Mouse (Mus musculus) adrenal gland, postnatal 25 days (tissue): Measurements from ENCODE around the gene Arhgap10. TPM values are rescaled to one million over a fixed set of nuclear protein-coding genes. Genes with fewer than 3 reads are reported as not detected.

ENCODE experiments used
- DNase-seq: peaks from one replicate; pipeline ENCODE4 v3.0.0; 2021; ENCODE audit warnings: mixed read lengths
- total RNA-seq: library from RNA; stranded (reverse); gene quantifications from 2 replicates; pipeline ENCODE4 v1.2.3, GENCODE M21; 2021

Arhgap10 gene
- total RNA-seq, 1 experiment from 2014 or later: 34.3 TPM

GRCm38 (mm10) chr8:77484817-77485216 is 32.9 kb downstream of the Arhgap10 start:
- no peak for DNase-seq

- DNase-seq: no peak
Observed at GRCm38 (mm10) chr8:77484266-77484665, 33.5 kb downstream of the Arhgap10 start.

DNA sequence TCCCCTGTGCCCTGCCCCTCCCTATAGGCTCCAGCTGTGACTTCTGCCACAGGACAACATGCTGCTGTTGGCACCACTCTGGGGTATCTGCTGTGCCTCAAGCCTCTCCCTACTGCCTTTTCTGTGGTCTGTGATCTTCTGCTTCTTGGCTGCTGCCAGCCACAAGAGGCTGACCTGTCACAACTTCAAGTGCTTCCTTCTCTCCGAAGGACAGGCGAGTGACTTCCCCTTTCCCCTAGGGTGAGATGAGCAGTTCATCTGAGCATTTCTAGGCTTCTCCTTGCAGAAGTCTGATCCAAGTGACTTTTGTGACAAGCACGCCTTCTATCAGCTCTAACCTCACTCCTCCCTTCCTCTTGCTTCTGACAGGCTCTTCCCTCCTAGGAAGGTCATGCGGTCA is 34.1 kb downstream of the Arhgap10 start:
- DNase-seq: no peak

DNA sequence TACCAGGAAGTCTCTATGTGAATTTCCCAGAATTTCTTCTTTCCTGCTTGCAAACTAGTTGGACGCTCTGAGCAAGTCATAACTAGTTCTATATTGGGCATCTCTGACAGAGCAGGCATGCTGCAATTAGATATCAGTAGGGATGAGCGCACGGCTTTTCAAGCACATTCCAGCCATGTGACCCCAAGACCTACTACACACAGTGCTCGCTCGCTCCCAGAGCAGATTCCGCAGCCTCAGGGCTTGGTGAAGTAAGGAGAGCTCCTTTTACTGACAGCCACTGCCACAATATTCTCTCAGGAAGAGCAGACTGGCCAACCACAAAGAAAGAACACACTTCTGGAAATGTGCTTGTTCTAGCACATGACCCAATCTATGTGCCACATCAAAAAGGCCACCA is 36.0 kb downstream of the Arhgap10 start:
- DNase-seq: no peak

DNA sequence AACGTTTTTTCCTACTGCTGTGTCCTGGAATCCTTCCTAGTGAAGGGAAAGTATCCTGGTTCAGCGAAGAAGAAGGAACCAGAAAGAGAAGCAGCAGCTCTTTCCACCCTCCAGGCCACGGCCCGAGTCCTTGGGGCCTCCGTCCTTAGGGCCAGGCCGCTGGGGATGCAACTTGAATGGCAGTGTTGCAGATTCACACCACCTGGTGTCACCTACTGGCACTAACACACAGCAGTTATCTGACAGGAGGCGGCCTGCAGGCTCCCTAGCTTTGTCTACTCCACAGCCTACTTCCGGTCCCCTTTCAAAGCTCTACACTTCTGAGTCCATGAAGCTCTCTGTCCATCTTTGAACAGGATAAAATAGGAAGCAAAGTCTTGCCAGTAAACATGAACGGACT is 37.8 kb downstream of the Arhgap10 start:
- no peak for DNase-seq

- DNase-seq: no peak
Observed at GRCm38 (mm10) chr8:77478913-77479273, 38.9 kb downstream of the Arhgap10 start.

DNA sequence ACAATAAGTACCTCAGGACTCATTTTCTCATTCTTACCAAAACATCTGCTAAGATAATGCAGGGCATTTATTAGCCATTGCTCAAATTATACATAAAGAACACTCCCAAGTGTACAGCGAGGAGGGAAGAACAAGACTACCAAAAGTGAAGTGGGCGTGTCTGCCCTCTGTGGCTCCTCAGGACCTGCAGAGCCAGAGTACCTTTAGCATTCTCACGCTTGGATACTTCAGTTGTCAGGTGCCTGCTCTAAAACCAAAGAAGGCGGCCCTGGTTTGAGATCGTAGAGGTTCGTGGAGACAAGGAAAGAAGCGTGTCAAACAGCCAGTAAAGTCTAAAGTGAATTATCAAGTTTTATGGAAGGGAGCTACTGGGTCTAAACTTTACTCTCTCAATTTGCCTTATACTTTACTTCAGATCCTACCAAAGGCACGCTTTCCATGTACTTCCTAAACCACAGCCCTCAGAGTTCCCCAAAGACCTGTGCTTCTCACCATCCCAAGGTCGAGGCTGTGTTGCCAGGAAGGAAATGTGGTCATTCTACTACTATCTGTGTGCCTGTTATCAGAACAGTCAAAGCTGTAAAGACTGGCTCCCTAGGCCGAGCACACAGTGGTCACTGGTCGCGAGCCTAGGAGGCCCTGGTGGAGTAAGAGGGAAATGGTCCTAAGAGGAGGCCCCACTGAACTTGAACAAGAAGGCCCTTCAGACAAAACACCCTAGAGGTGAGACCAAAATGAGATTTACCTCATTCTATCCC is 39.4 kb downstream of the Arhgap10 start:
- no peak for DNase-seq

- no peak for DNase-seq
Observed at GRCm38 (mm10) chr8:77477684-77478083, 40.1 kb downstream of the Arhgap10 start.

- no peak for DNase-seq
Observed at GRCm38 (mm10) chr8:77474614-77475013, 43.1 kb downstream of the Arhgap10 start.

- no peak for DNase-seq
Observed at GRCm38 (mm10) chr8:77473773-77474172, 44.0 kb downstream of the Arhgap10 start.

GRCm38 (mm10) chr8:77473373-77473772 is 44.4 kb downstream of the Arhgap10 start:
- DNase-seq: peak; percentile 83

DNA sequence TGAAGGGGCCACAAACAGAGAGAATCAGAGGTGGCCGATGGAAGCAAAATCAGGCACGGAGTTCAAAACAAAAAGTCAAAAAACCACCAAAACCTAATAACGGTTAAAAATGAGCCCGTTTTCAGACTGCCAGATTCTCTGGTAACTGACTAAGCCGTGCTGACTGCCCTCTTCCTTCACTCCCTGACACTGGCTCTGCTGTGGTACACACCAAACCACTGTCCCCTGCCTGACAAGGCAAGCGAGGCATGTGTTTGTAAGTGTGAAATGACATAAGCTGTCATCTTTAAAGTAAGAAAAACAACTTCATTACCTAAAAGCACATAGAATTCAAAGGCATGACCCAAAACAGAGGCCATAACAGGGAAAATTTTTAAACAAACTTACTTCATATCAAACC is 56.4 kb downstream of the Arhgap10 start:
- no peak for DNase-seq

DNA sequence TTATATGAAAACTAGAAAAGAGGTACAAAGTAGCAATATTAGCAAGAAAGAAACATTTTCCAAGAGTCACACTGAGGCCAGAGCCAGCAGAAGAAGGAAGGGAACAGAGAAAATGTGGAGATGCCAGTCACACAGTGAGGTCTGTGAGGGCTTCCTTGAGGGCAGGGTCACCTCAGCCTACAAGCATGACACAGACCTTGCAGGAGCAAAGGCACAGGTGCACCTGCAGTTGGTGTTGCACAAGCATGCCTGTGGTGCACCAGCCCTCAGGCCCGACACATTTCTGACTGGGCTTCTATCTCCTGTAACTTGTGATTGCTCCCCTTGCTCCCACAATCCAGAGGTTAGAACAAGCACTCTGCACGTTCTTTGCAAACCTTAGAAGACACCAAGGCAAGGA is 57.4 kb downstream of the Arhgap10 start:
- no peak for DNase-seq

DNA sequence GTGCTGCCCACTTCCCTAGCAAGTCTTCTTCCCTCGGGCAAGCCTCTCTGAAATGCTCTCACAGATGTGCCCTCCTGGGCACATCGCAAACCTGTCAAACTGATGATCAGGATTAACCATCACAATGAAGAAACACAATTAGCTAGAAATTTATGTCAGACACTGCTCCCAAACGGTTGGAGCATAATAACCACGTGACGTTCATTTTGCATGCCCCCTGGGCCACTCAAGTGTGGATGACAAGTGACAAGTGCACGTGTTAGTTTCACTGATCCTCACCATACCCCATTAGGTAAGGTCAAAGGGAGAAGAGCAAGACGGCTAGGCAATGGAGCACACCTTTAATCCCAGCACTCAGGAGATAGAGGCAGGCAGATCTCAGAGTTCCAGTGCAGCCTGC is 58.1 kb downstream of the Arhgap10 start:
- no peak for DNase-seq

GRCm38 (mm10) chr8:77458575-77458974 is 59.2 kb downstream of the Arhgap10 start:
- DNase-seq: no peak

- DNase-seq: no peak
Observed at GRCm38 (mm10) chr8:77456263-77456662, 61.5 kb downstream of the Arhgap10 start.

DNA sequence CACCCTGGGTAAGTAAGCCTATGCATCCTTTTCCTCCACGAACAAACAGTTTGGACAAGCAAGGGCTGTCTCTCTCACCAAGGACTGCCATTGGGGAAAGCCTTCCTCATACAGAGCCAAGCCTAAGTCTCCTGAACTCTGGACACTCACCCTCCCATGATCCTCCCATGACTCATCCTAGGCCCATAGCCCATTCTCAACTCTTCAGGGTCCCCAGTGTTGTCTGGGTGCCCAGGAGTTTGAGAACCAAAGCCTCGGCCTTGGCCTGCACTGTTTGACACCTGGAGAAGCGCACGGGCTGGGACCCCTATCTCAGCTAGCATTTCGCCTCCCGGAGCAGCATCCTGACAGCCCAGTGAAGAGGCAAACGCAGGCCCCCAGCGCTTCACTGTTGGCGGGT is 63.9 kb downstream of the Arhgap10 start:
- no peak for DNase-seq

GRCm38 (mm10) chr8:77451466-77452382 is 66.0 kb downstream of the Arhgap10 start:
- no peak for DNase-seq

DNA sequence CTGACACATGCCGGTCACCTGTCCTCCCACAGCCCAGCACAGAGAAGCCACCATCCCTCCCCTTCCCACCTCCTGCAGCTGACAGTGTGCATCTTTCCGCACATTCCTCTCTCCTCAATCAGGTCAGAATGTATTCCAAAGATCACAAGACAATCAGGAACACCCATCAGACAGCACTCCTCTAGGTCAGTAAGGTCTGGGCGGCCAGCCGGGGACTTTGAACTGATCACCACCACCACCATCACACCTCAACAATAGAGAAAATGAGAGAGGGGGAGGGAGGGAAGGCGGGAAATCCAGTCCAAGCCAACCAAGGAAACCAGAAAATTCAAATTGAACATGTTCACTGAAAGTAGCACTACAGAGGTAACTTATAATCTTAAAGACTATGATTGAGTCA is 66.7 kb downstream of the Arhgap10 start:
- DNase-seq: no peak

- no peak for DNase-seq
Observed at GRCm38 (mm10) chr8:77446294-77446693, 71.5 kb downstream of the Arhgap10 start.

- DNase-seq: no peak
Observed at GRCm38 (mm10) chr8:77445642-77446041, 72.1 kb downstream of the Arhgap10 start.

GRCm38 (mm10) chr8:77444166-77444870 is 73.4 kb downstream of the Arhgap10 start:
- DNase-seq: no peak

DNA sequence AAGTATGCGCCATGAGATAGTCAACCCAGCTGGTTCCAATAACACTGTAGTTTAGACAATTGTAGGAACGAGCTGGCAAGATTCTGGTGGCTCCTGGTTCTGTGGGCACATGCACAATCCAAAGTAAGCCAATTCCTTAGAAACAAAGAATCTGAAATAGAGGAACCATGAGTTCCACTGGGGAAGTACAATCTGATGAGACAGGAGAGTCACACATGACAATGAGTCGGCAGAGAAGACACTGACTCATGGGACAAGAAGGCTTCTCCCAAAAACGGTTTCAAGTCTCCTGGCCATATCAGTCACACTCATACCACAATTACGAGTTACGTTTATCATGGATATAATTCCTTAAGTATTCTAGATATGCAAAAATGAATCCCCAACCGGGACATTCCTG is 75.3 kb downstream of the Arhgap10 start:
- DNase-seq: no peak
